Mouse (Mus musculus) lung, postnatal 25 days (tissue): ENCODE measurements around the gene Iqschfp.

Experiments used
- DNase-seq: peaks from one replicate; pipeline ENCODE4 v3.0.0; 2022; ENCODE audit warnings: low spot score

Gene Iqschfp

GRCm38 (mm10) chr3:68493586-68494295 lies 601.7 kb downstream of the Iqschfp start:
- peak; percentile 77 for DNase-seq

DNA sequence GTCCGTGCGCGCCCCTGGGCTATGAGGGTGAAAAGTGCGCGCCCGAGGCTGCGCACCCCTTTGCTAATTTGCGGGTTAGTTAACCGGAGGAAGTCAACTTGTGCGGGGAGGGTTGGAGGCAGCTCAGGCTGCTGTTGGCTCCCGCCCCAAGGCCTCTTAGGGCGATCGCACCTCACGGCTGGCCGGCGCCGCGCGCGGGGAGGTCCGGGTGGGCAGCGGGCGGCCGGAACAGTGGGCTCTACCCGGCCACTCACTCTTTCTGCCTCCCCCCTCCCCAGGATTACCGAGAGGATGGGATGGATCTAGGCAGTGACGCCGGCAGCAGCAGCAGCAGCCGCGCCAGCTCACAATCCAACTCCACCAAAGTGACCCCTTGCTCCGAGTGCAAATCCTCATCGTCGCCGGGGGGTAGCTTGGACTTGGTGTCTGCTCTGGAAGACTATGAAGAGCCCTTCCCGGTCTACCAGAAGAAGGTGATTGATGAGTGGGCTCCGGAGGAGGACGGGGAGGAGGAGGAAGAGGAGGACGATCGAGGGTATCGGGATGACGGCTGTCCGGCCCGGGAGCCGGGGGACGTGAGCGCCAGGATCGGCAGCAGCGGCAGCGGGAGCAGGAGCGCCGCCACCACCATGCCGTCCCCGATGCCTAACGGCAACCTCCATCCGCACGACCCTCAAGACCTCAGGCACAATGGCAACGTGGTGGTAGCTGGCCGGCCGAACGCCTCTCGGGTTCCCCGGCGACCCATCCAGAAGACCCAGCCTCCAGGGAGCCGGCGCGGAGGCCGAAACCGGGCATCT lies 602.5 kb downstream of the Iqschfp start:
- no peak for DNase-seq

GRCm38 (mm10) chr3:68495096-68495735 lies 603.2 kb downstream of the Iqschfp start:
- peak; percentile 29 for DNase-seq

DNA sequence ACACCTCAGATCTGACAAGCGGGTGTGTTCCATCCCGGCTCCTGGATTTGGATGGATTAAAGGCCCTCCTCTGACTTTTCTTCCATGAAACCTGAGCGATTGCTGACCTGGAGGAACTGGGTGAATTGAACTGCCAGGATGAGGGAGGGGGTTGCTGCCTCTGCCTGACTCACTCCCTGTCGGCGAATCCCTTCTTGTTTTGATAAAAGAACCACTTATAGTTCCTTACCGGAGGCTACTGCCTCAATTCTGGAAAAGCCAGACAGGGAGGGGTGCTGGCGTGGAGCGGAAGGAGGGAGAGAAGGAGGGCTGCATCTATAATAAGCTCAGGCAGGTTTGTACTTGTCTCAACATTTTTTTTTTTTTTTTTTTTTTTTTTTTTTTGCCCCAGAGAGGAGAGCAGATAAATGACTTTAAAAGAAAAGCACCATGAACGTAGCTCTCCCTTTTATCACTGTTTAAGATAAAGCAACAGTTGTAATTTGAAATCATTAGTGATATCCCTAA lies 603.8 kb downstream of the Iqschfp start:
- DNase-seq: no peak

GRCm38 (mm10) chr3:68496513-68496912 lies 604.5 kb downstream of the Iqschfp start:
- no peak for DNase-seq

GRCm38 (mm10) chr3:68499532-68500152 lies 607.6 kb downstream of the Iqschfp start:
- DNase-seq: no peak

- DNase-seq: no peak
Measured at GRCm38 (mm10) chr3:68504838-68505237, 612.8 kb downstream of the Iqschfp start.

DNA sequence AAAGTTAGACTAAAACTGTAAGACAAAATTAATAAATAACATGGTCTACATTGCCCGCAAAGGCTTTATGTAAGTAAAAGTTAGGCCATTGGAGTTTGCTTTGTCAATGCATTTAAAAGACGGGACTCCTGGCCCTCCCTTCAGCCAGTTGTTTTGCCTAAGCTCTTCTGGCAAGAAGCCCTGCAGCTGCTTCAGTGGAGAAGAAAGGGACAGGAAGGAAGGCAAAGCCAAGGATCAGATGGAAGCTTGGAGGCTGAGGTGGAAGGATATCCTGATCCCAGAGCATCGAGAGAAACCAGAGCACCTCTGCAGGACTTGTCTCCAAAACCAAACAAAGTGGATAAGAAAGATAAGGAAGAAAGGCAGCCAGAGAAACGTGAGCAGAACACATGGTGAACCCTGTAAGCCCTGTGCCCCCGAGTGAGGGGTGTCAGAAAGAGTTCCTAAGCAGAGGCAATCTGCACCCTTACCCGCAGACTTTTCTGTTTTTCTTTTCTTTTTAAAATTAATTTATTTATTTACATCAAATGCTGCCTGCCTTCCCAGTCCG lies 614.8 kb downstream of the Iqschfp start:
- DNase-seq: no peak

DNA sequence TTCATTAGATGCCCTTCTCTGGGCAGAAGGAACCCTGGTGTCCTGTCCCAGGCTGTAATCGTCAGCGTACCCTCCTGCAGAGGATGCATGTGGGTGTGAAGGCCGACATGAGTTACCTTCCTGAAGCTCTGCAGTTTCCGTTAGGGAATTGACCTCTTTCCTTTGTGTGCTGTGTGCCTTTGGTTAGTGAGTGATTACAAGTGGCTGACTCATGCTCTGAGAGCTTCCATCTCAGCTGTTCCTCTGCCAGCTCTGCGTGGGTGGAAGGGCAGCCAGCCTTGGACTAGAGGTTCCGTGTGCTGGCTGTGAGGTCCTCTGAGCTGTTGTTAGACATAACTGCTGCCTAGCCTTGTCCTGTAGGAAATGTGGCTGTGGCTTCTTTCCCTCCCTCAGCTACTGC lies 616.6 kb downstream of the Iqschfp start:
- DNase-seq: peak; percentile 88

DNA sequence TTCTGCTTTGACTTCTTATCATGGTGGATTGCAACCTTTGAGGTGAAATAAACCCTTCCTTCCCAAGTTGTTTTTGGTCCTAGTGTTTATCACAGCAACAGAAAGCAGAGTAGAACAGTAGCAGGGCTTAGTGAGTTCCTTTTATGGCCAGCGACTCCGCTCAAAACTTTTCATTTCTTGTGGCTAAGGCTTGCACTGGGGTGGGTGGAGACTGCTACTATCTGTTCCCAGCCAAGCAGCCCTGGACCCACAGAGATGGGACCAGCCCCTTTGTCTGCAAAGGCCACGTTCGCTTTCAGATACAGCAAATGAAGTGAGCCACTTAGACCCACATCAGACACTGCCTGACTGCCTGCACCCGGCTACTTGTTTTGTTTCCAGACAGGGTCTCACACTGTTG lies 618.8 kb downstream of the Iqschfp start:
- no peak for DNase-seq

GRCm38 (mm10) chr3:68511744-68512143 lies 619.7 kb downstream of the Iqschfp start:
- DNase-seq: no peak

GRCm38 (mm10) chr3:68512327-68512726 lies 620.3 kb downstream of the Iqschfp start:
- DNase-seq: no peak

- DNase-seq: no peak
Measured at GRCm38 (mm10) chr3:68513340-68514119, 621.5 kb downstream of the Iqschfp start.

GRCm38 (mm10) chr3:68514120-68514497 lies 622.1 kb downstream of the Iqschfp start:
- no peak for DNase-seq

DNA sequence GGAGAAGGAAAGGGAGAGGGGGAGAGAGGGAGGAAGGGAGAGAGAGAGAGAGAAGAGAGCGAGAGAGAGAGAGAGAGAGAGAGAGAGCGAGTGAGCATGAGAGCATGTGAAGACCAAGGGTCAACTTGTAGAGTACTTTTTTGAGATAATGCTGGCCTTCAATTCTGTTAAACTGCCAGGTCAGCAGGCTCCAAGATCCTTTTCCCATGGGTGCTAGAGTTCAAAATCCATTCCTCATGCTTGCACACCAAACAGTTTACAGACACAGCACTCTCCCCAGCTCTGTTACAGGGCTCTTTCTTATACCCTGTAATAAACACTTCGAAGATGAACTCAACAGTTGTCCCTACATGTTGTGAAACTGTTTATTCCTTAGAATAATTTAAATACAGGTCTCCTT lies 622.7 kb downstream of the Iqschfp start:
- DNase-seq: no peak

- DNase-seq: no peak
Measured at GRCm38 (mm10) chr3:68516393-68517081, 624.5 kb downstream of the Iqschfp start.

DNA sequence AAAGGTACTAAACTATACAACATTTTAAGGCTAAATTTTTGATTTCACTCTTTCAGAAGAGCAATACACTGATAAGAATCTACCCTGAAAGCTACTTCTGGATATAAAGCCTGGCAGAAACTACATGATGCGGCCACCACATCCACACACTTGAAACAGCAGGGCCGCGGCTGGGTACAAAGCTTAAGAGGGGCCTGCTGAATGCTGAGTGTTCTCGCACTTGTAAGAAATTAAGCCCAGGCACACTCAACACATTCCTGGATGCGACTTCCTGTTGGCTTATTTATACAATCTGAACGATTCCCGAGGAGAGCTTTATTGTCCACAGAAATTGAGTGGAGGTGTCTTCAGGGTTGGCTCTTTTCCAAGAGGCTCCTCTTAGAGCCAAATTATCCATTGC lies 625.2 kb downstream of the Iqschfp start:
- no peak for DNase-seq

- no peak for DNase-seq
Measured at GRCm38 (mm10) chr3:68518041-68518440, 626.0 kb downstream of the Iqschfp start.

DNA sequence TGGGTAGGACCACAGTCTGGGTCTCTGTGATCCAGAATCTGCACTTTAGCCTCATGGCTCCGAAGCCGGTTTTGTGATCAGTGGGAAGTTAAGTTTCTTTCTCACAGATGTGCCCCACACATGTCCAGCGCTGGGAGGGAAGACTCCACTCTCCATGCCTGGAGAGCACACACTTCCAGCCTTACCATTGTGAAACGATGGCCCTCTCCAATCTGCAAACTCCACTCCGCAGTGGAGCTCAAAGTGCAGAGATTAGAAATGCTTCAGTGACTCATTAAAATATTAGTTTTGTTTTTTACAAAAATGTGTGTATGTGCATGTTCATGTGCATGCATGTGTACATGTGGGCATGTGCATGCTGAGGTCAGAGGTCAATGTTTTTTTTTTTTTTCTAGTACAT lies 626.6 kb downstream of the Iqschfp start:
- no peak for DNase-seq

DNA sequence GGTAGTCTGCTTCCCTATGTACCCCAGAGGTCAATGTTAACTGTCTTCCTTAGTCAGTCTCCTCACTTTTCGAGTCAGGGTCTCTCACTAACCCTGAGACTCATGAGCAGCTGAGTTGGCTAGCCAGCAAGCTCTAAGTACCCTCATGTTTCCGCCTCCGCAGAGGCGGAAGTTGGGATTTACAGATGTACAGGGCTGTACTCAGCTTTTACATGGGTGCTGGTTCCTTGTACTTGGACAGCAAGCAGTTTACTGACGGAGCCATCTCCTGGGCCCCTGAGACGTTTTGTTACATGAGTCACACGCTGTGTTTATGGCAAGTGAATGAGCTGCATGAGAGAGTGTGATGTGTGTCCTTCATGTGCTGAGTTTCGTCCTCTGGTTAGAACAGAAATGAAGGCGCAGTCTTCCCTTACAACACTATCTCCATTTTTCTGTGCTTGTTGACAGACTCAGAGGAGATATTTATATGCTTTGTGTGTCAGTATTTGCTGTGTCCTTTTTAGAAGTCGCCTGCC lies 633.4 kb downstream of the Iqschfp start:
- DNase-seq: no peak
